Mouse (Mus musculus): ENCODE data around the gene Calm2.

Calm2 gene

DNA sequence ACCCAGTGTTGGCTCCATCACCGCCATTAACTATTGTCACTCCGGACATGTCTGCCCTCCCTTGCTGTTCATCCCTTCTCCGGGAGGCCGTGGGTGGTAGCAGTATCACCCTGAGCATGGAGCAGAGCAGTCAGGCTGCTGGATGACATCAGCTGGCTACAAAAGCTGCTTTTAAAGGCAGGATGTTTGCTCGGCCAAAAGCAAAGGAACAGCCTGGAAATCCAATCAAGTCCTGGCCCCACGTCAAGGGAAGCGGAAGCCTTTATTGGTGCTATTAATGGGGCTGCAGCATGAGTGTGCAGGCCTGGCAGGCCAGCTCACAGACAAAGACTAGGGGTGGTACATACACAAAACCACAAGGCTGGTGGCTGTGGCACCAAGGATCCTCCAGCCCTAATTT, 55.5 kb downstream of the Calm2 start:
- no peak for DNase-seq (ENCODE audit: low spot score)

DNA sequence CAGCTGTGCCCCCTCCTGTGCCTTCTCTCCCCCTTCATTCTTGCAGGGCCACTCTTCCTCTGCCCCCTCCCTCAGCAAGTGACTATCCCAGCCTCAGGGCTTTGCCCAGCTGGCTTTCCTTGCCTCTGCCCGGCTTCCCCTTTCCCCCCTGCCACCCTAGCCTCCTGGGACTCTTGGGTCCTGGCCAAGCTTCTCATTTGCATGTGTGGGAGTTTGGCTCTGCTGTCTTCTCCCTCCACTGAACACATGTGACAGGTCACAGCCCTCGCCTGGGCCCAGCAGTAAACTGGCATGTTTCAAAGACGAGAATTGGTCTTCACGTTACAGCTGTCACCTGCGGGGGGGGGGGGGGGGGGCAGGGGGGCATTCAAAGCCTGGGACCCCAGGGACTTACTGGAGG, 59.7 kb downstream of the Calm2 start:
- DNase-seq (ENCODE audit: low spot score), result no peak

DNA sequence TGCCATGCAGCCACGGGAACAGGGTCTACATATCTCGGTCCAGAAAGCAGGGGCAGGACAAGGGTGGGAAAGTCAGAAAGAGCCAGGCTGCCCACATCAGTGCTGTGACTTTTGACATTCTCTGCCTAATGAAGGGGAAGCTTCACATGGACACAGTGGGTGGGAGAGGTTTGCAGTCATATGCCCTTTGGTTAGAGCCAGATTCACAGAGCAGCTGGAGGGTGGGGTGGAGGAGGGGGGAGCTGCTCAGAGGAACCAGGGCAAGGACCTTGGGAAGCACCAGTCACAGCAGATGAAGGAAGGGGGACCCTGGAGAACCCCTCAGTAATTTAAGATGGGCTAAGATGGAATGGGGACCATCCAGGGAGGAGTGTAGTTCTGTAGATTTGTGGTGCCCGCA, 60.9 kb downstream of the Calm2 start:
- no peak for DNase-seq (ENCODE audit: low spot score)

Data from T-cell, adult 2 months (primary cell).